Mouse (Mus musculus) B cell, adult 62 days (primary cell): Measurements from ENCODE around the gene Gm10217. TPM values are rescaled to one million over a fixed set of nuclear protein-coding genes. Genes with fewer than 3 reads are reported as not detected.

ENCODE experiments used
- total RNA-seq: library from RNA; stranded (reverse); gene quantifications from 4 replicates; pipeline ENCODE4 v1.2.4, GENCODE M21; 2023

Gene Gm10217
- not detected in 4 replicates for total RNA-seq

GRCm38 (mm10) chr8:9863951-9864350 lies at the start of gene Gm10217:
Gene Gm10217 (plus strand): TSS chr8:9864251.

Other genes with a start within 250 kb of the Gm10217 start
- gene Fam155a, start 93.1 kb upstream of the Gm10217 start, total RNA-seq, result not detected in 4 replicates
- 6.6 to 9.7 TPM (median 8.1 TPM) in 4 replicates for gene Lig4, start 113.4 kb downstream of the Gm10217 start, total RNA-seq
- gene Abhd13, start 113.5 kb downstream of the Gm10217 start, total RNA-seq, result 16.0 to 17.7 TPM (median 16.6 TPM) in 4 replicates
- gene Tnfsf13b, start 142.2 kb downstream of the Gm10217 start, total RNA-seq, result 1.1 to 2.6 TPM (median 1.4 TPM) in 4 replicates